Mouse (Mus musculus) liver, embryonic 12.5 days (tissue): Measurements from ENCODE around the gene Ahrr. TPM values are rescaled to one million over a fixed set of nuclear protein-coding genes. Genes with fewer than 3 reads are reported as not detected.

Experiments
- ATAC-seq: fragments of 200-750 bp; cut with Nextera tagmentation; 2 replicates; pipeline ENCODE4 v1.8.0; 2017; ENCODE audit warnings: moderate number of reproducible peaks, mild to moderate bottlenecking, moderate library complexity
- H3K27ac ChIP-seq: fragments of 300-500 bp; sonication (generic); 2 replicates; pipeline ENCODE4 v1.5.1; 2016; ENCODE audit warnings: mild to moderate bottlenecking
- H3K27me3 ChIP-seq: fragments of 300-500 bp; sonication (generic); replicated peaks from 2 replicates; pipeline ENCODE4 v1.6.1; 2016; ENCODE audit warnings: mild to moderate bottlenecking, moderate library complexity
- H3K36me3 ChIP-seq: fragments of 300-500 bp; sonication (generic); 2 replicates; pipeline ENCODE4 v1.6.1; 2016; ENCODE audit warnings: mild to moderate bottlenecking, moderate library complexity
- H3K4me1 ChIP-seq: fragments of 300-500 bp; sonication (generic); 2 replicates; pipeline ENCODE4 v1.6.1; 2016
- H3K4me2 ChIP-seq: fragments of 300-500 bp; sonication (generic); 2 replicates; pipeline ENCODE4 v1.6.1; 2016; ENCODE audit warnings: mild to moderate bottlenecking, moderate library complexity
- H3K4me3 ChIP-seq: fragments of 300-500 bp; sonication (generic); 2 replicates; pipeline ENCODE4 v1.5.1; 2016; ENCODE audit warnings: mild to moderate bottlenecking, moderate library complexity
- H3K9ac ChIP-seq: fragments of 300-500 bp; sonication (generic); 2 replicates; pipeline ENCODE4 v1.6.1; 2016; ENCODE audit warnings: mild to moderate bottlenecking, moderate library complexity
- H3K9me3 ChIP-seq: fragments of 300-500 bp; sonication (generic); replicated peaks from 2 replicates; pipeline ENCODE4 v1.6.1; 2016; ENCODE audit warnings: mild to moderate bottlenecking, moderate library complexity
- WGBS: fragments of 180-500 bp; shearing (Covaris S2); methylation state at CpG from one replicate; pipeline ENCODE4 v1.1.7; 2016; ENCODE audit not compliant: insufficient replicate concordance; 5-methylcytosine and 5-hydroxymethylcytosine counted together
- polyA plus RNA-seq: library from polyadenylated mRNA; unstranded; fragments of >200 nt; fragmentation: Nextera tagmentation; extraction: Ambion mirVana; gene quantifications from 2 replicates; pipeline ENCODE4 v1.2.1, GENCODE M21; 2016

Gene Ahrr
- polyA plus RNA-seq, 1 experiment from 2014 or later: 0.48 TPM

DNA sequence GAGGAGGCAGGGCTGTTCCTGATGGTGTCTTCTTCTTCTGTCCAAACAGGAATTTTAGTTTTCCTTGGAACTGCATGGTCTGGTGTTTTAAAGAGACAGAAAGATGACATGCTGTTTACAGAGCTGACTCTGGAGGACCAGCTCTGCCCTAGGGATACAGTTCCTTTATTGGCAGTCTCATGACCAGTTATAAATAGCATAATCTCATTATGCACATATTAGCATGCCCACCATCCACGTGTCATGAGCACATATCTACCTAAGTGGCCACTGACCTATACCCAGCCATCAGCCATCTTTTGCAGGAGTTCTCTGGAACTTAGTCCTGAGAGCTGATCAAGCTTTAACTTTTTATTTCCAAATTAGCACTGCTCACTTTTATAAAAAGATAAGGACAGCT lies 71.5 kb downstream of the Ahrr start:
- Histone ChIP-seq H3K4me3 (no peak overlapping the region), H3K27me3 (no peaks in the 10 kb centered on the region), H3K4me2 (no peak overlapping the region), H3K9me3 (no peaks in the 10 kb centered on the region), H3K9ac (no peak overlapping the region), H3K36me3 (no peaks in the 10 kb centered on the region), H3K4me1 (no peaks in the 10 kb centered on the region), H3K27ac (no peak overlapping the region)
- WGBS: 25% methylated on average over 1 of the region's 1 CpGs
- no peak for ATAC-seq

DNA sequence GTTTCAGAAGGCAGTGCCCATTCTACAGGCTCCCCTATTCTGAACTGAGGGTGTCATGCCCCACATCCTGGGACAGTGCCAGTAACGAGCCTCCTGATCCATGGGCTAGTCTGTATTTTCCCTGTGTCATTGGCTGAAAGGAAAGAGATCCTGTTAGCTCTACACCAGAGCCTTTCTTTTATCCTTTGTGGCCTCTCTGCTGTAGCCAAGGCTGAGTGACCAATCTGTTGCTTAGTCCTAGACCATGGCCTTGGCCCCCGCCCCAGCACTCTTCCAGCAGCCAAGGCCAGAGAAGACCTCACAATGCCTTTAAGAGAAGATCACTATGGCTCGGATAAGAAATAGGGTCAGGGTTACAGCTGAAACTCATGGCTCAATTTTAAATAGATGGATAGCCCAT lies 73.7 kb downstream of the Ahrr start:
- Histone ChIP-seq H3K4me3 (no peak overlapping the region), H3K9ac (no peak overlapping the region), H3K9me3 (no peaks in the 10 kb centered on the region), H3K36me3 (no peaks in the 10 kb centered on the region), H3K27ac (no peak overlapping the region), H3K27me3 (0 out of 2 replicates have a peak, but pooled peaks cover 5% of the 10 kb centered on the region), H3K4me1 (no peaks in the 10 kb centered on the region), H3K4me2 (no peak overlapping the region)
- WGBS: 53% methylated on average over 3 of the region's 3 CpGs
- no peak for ATAC-seq

DNA sequence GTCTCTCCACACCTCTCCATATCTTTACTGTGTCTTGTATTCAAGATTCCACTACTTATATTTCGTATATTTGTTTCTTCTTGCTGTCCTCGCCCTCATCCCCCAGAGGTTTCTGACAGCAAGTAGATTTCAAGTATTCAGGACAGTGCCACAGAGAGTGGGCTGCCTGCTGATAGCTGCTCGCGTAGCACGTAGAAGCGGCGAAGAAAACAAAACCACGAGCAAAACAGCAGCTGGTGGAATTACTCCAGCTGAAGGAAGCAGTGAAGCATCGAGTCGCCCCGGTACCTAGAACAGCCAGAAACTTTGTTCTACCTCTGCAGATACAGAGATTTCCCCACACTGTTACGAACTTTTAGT lies 83.2 kb downstream of the Ahrr start:
- H3K36me3 ChIP-seq: peaks cover 13% of the 10 kb centered on the region
- H3K27me3 ChIP-seq: 0 out of 2 replicates have a peak, but pooled peaks cover 15% of the 10 kb centered on the region
- no peaks in the 10 kb centered on the region for H3K9me3 ChIP-seq
- peaks cover 24% of the 10 kb centered on the region for H3K4me1 ChIP-seq
- H3K4me3 ChIP-seq: peak overlapping the region; percentile 87
- peak overlapping the region; percentile 73 for H3K4me2 ChIP-seq
- H3K27ac ChIP-seq: peak overlapping the region; percentile 84
- WGBS: 16% methylated on average over 12 of the region's 12 CpGs
- H3K9ac ChIP-seq: peak overlapping the region; percentile 79
- peak; percentile 51; the same call in 1 of the 2 replicates for ATAC-seq

DNA sequence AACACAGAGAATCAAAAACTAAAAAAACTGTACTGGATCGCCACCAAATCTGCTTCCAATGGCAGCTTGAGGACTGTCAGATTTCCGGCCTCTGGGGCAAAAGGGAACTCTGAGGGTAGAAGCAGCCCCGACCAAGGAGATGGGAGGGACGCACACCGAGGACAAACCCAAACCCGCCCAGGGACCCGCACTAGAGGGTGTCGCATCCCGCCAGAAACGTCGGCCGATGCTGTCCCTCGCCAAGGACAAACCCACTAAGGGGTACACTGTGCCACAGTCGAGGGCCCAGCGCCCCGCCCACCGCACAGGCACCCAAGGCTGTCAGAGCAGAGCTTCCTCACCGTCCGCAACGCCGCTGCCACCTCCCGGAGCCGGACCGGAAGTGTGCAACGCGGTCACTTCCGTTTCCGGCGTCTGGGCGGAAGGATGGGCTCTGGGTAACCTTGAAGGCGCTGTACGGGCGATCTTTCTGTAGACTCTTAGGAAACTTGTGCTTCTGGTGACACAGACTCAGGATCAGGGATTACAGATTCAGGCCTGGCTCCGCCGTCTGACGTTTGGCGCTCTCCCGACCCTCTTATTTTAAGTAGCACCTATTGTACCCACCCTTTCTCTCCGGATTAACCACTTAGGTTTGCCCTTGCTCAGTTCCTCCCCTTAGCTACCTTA lies 83.7 kb downstream of the Ahrr start, which contains the start of gene Exoc3:
Gene Exoc3 (minus strand): TSS at position 416 of the 669 bp plus-strand sequence.
- Histone ChIP-seq H3K4me2 (peak within 1 kb of the TSS; percentile 73), H3K9me3 (no peaks in the 10 kb centered on the region), H3K36me3 (peaks cover 18% of the 10 kb centered on the region), H3K9ac (peak within 1 kb of the TSS; percentile 79), H3K27me3 (0 out of 2 replicates have a peak, but pooled peaks cover 10% of the 10 kb centered on the region), H3K27ac (peak within 1 kb of the TSS; percentile 84), H3K4me3 (peak within 1 kb of the TSS; percentile 87), H3K4me1 (peaks cover 24% of the 10 kb centered on the region)
- peak; percentile 98 for ATAC-seq
- under 1% methylated on average over 39 of the region's 39 CpGs for WGBS

DNA sequence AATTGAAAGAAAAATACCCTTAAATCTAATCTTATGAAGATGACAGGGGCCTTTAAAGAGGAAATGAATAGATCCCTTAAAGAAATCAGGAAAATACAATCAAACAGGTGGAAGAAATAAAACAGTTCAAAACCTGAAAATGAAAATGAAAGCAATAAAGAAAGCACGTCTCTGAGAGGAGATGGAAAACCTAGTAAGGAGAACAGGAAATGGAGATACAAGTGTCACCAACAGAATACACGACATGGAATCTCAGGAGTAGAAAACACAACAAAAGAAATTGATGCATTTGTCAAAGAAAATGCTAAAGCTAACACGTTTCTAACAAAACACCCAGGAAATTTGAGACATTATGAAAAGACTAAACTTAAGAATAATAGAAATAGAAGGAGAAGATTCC lies 95.7 kb downstream of the Ahrr start:
- H3K4me3 ChIP-seq: no peak overlapping the region
- H3K27ac ChIP-seq: no peak overlapping the region
- 61% methylated on average over 3 of the region's 3 CpGs for WGBS
- H3K36me3 ChIP-seq: peaks cover 50% of the 10 kb centered on the region
- H3K9ac ChIP-seq: no peak overlapping the region
- H3K4me1 ChIP-seq: no peaks in the 10 kb centered on the region
- H3K4me2 ChIP-seq: no peak overlapping the region
- no peaks in the 10 kb centered on the region for H3K27me3 ChIP-seq
- no peaks in the 10 kb centered on the region for H3K9me3 ChIP-seq
- ATAC-seq: no peak

DNA sequence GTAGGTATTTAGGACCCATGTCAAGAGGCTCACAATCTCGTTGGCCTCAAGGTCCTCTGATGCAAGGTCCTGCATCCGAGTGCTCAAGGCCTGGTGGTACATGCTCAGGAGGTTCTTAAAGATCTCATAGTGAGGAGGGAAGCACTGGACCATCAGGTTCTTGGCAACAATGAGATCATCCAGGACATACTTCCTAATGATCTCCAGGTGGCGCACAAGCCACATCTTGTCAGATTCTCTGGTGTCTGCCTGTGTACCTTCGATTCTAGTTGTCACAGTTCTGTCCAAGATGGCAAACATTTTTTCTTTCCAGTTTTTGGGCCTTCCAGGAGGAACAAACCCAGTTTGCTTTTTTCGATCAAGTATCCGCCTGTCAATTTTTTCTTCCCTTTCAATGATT lies 99.5 kb downstream of the Ahrr start:
- Histone ChIP-seq H3K27ac (no peak overlapping the region), H3K36me3 (peaks cover 64% of the 10 kb centered on the region), H3K4me3 (no peak overlapping the region), H3K27me3 (no peaks in the 10 kb centered on the region), H3K4me2 (no peak overlapping the region), H3K9me3 (no peaks in the 10 kb centered on the region), H3K9ac (no peak overlapping the region), H3K4me1 (no peaks in the 10 kb centered on the region)
- no peak for ATAC-seq
- 79% methylated on average over 6 of the region's 6 CpGs for WGBS

DNA sequence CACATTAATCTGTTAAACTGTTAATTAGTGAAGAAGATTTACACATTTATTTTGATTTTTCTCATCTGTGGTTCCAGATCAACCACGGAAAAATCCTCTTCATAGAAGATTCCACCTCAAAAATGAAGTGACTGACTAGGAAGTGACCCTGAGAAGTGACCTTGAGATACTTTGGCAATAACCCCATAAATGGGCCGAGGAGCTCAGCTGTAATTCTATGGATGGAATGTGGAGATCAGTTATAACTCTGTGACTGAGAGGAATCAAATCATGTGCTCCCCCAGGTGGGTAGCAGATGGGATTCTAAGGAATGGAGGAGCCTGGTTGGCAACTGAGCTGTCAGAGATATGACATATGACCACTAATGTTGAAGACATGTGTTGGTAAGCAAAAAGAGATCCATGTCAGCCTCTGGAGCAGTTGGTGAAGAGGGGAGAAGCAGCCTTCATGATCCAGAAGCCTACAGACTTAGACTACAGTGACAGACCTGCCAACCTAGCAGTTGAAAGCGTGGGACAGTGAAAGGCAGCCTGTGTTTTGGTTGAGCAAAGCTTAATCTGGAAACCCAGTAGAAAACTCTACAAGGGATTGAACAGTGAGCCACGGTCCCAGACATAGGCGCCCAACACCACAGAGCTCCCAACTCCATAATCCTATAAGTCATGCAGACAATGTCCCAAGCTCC lies 109.0 kb downstream of the Ahrr start:
- H3K27ac ChIP-seq: no peak overlapping the region
- H3K36me3 ChIP-seq: peaks cover 68% of the 10 kb centered on the region
- 81% methylated on average over 5 of the region's 5 CpGs for WGBS
- H3K4me3 ChIP-seq: no peak overlapping the region
- H3K4me2 ChIP-seq: no peak overlapping the region
- no peak overlapping the region for H3K9ac ChIP-seq
- no peaks in the 10 kb centered on the region for H3K9me3 ChIP-seq
- no peaks in the 10 kb centered on the region for H3K27me3 ChIP-seq
- no peak for ATAC-seq
- no peaks in the 10 kb centered on the region for H3K4me1 ChIP-seq

DNA sequence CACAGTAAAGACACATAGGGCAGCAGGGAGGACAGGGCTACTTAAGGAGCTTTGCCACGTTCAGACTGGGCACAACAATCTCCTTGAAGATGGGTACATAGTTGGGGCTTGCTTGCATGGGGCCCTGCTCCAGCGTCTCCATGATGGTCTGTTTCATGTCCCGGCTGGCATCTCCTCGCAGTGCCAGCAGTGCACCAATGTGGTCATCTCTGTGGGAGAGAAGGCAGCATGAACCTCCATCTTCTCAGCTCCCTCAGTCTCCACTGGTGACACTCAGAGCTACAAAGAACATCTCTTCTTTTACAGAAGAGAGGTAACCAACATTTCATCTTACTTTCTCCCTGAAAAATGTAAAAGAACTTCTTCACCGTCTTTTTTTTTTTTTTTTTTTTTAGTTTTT lies 120.1 kb downstream of the Ahrr start:
- H3K4me2 ChIP-seq: no peak overlapping the region
- no peak overlapping the region for H3K4me3 ChIP-seq
- H3K9ac ChIP-seq: no peak overlapping the region
- 78% methylated on average over 5 of the region's 5 CpGs for WGBS
- H3K36me3 ChIP-seq: peaks cover 61% of the 10 kb centered on the region
- H3K9me3 ChIP-seq: no peaks in the 10 kb centered on the region
- no peak overlapping the region for H3K27ac ChIP-seq
- no peak for ATAC-seq
- no peaks in the 10 kb centered on the region for H3K27me3 ChIP-seq
- peaks cover 3% of the 10 kb centered on the region for H3K4me1 ChIP-seq

DNA sequence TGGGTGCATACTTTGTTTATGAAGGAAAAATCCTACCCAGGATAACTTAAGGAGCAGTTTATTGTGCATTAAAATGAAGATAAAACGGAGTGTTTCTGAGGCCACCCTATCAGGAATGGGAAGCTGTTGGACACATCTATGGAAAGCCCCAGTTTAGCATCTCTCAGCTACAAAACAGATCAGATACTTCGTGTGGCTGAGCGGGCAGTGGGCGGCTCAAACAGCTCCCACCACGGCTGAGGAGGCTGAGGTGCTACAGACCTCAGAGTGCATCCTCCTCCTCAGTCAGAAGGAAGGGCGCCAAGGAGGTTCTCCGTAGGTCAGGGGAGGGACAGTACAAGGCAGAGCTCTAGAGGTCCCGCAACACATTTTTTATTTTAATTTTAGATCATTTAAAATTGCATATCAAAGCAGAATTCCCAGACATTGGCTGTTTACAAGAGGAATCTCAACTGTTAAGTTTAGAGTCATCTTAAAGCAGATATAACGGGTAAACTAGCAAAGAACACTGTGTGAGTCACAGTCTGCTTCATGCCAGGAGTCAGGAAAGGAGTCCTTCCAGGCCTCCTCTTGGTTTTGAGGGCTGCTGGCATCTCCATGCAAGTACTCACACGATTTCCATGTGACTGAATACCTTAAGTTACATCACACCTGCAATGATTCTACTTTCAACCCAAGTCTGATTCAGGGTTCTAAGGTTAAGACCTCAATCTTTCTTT lies 122.5 kb downstream of the Ahrr start:
- WGBS: 76% methylated on average over 10 of the region's 10 CpGs
- no peak overlapping the region for H3K9ac ChIP-seq
- H3K9me3 ChIP-seq: no peaks in the 10 kb centered on the region
- no peak overlapping the region for H3K27ac ChIP-seq
- H3K4me1 ChIP-seq: peaks cover 15% of the 10 kb centered on the region
- peaks cover 42% of the 10 kb centered on the region for H3K36me3 ChIP-seq
- no peaks in the 10 kb centered on the region for H3K27me3 ChIP-seq
- H3K4me2 ChIP-seq: no peak overlapping the region
- no peak for ATAC-seq
- H3K4me3 ChIP-seq: no peak overlapping the region

DNA sequence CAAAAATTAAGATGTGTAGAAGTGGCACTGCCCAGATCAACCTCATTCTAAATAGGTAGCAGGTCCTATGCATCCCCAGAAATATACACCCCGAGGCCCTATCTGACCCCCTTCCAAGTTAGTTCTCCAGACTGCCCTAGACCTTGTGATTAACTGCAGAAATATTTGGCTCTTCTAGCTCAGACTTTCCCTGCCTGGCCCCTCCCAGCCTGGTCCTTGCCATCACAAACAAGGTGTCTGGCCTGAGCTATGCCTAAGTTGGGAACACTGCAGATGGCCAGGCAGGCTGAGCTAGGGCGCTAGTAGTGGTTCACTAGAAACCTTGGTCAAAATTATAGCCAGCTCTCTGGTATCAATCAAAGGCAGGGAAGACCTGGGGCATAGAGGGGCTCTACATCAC lies 124.6 kb downstream of the Ahrr start:
- H3K4me2 ChIP-seq: peak overlapping the region; percentile 68; the same call in 1 of the 2 replicates
- no peak for ATAC-seq
- peaks cover 21% of the 10 kb centered on the region for H3K36me3 ChIP-seq
- H3K9me3 ChIP-seq: no peaks in the 10 kb centered on the region
- no peak overlapping the region for H3K4me3 ChIP-seq
- no peak overlapping the region for H3K27ac ChIP-seq
- peaks cover 15% of the 10 kb centered on the region for H3K4me1 ChIP-seq
- no peak overlapping the region for H3K9ac ChIP-seq
- WGBS: 69% methylated on average over 2 of the region's 2 CpGs
- no peaks in the 10 kb centered on the region for H3K27me3 ChIP-seq

DNA sequence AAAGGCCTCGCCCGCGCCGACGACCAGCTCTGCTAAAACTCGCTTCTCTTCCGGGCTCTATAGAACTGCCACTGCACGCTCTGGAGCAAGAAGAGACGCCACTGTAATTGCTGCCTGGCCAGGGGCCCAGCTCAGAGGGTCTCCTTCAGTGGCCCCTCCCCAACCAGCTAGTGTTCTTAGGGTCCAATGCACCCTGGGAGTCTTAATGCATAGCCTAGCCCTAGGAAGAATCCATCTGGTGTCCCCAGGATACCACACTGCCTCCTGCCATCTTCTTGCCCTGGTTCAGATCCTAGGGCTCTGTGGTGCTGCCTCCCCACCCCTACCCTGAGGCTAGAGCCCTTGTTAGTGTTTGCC lies 125.1 kb downstream of the Ahrr start:
- Histone ChIP-seq H3K9me3 (no peaks in the 10 kb centered on the region), H3K27me3 (no peaks in the 10 kb centered on the region), H3K4me1 (peaks cover 15% of the 10 kb centered on the region), H3K27ac (no peak overlapping the region), H3K9ac (peak overlapping the region; percentile 62), H3K36me3 (peaks cover 18% of the 10 kb centered on the region; the same call in 1 of the 2 replicates), H3K4me2 (peak overlapping the region; percentile 68), H3K4me3 (peak overlapping the region; percentile 48)
- peak; percentile 23; the same call in 1 of the 2 replicates for ATAC-seq
- 20% methylated on average over 9 of the region's 9 CpGs for WGBS
